Mouse (Mus musculus) urinary bladder, postnatal 0 days (tissue): ENCODE data around the gene Stub1. TPM values are rescaled to one million over a fixed set of nuclear protein-coding genes. Genes with fewer than 3 reads are reported as not detected.

Experiments
- polyA plus RNA-seq: library from polyadenylated mRNA; unstranded; fragments of >200 nt; fragmentation: Nextera tagmentation; extraction: Ambion mirVana; gene quantifications from 2 replicates; pipeline ENCODE4 v1.2.1, GENCODE M21; 2015

Gene Stub1
- 207 and 208 TPM in 2 replicates for polyA plus RNA-seq

GRCm38 (mm10) chr17:25833291-25833663 is at the start of gene Stub1:
TSS of gene Stub1 (minus strand) at chr17:25833404.

DNA sequence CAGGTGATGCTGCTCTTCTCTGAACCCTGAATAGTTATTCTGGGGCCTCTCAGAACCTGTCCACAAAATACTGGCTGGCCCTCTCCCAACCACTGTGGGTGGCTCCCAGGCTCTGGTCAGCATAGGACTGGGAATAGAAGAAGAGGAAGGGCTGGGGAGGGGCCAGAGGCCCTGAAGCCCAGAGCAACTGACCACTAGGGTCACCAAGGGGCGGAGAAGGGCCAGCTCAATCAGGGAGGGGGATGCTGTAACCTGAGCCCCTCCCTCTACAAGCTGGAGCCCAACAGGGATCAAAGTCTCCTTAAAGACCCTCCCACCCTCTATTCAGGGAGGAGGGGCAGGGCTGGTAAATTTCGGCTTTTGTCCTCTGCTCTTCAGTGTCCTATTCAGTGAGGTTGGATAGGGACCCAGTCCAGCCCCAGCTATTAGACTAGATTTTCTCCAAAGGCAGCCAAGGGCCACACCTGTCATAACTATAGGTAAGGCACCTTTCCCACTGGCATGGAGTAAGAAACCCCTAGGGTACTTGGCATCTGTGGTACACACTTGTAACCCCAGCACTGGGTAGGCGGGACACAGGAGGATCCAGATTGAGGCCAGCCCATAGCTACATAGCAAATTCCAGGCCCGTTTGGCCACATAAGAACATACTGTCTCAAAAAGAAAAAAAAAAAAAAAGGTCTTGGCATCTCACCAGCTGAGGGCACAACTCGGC is 47.1 kb upstream of the Stub1 start, which contains the start of gene Wfikkn1:
TSS of gene Wfikkn1 (minus strand) at position 663 of the 715 bp plus-strand sequence.

GRCm38 (mm10) chr17:25874721-25875170 is 41.5 kb upstream of the Stub1 start, which contains the start of gene Mettl26:
TSS of gene Mettl26 (plus strand) at chr17:25875074.

DNA sequence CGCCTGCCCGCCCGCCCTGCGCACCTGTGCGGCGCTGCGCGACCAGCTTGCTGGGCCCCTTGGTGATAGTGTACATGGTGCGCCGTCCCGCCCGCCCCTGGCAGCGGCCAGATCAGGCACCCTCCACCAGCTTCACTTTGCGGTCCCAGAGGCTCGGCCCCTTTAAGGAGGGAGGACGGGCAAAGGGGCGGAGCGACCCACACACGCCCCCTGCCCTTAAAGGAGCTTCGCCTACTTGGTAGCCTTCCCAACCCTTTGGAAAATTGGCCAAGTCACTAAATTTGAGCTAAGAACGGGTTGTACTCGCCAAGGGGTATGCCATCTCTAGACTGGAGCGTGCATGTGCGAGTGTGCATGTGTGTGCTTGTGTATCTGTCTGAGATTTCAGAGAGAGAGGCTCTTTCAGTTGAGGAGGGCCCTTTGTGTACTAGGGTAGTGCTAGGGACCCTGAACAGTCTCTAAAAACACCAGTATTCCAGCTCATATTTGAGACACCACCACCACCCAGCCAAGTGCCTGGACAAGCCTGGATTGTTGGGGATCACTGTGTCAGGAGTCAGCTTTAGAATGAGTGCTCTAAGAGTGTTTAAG is 35.5 kb upstream of the Stub1 start, which contains the start of gene Mcrip2:
TSS of gene Mcrip2 (minus strand) at position 164 of the 591 bp plus-strand sequence.

DNA sequence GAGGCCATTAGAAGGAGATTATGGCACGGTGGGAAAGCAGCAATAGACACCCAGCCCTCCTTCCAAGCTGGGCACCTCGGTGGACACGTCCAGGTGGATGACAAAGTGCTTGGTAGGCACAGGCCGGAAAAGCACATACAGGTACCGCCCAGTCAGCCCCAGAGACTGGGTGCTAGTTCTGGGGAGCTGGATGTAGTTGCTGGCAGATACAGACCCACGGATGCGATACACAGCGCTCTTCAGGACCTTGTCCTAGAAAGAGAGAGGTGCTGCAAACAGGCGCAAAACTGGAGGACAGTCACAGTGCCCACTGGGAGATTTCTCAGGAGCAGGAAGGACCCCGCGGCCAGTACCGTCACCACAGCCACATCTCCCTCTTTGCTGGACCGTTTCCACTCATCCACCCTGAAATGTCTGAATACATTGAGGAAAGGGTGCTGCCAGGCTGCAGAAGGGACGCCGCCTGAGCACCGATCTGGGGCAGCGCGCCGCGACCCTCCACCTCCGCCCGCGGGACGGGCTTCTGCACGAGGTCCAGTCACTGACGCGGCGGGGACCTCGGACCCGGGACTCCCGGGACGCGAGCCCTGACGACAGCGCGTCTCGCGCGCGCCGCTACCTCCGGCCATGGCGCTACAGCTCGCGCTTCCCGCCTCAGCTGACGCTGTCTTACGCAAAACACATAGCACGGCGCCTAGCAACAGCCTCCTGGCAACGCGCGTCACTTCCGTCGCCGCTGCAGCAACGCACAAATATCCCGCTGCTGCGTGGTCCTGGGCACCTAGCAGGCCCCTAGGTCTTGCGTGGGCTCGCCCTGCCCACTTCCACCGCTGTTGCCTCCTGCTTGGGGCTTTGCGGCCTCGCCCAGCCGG is 27.9 kb upstream of the Stub1 start, which contains the start of gene Wdr90:
TSS of gene Wdr90 (minus strand) at position 670 of the 872 bp plus-strand sequence.

GRCm38 (mm10) chr17:25844396-25844901 is 11.2 kb upstream of the Stub1 start, which contains the start of gene Rhot2:
TSS of gene Rhot2 (minus strand) at chr17:25844851.

DNA sequence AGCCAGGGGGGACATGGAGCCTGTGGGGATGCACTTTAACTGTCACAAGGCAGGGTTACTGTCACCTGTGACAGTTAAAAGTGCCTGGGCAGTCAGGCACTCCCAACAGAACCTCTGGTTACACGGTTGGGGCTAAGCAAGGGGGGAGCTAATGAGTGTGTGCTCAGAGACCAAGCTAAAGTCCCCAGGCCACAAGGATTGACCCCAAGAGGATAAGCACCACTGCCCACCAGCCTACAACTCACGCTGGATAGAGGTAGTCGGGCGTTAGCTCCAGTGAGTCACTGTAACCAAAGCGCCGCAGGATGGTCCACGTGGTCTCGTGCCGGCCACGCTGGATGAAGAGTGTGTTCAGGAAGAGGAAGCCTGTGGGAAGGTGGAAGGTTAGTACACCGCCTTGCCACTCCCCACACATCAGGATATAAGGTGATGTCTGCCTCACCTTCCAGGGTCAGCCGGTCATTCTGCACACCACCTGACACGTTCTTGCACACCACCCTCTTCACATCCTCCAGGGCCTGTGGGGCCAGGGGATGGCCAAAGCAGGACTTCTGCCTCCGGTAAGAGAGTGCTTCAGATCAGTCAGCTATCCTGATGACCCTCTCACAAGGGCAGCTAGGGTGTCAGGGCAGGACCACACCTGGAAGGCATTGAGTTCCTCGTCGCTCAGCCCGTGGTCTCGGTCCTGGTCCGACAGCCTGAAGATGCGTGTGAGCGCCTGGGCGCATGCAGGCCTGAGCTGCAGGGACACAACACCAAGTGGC is 8.1 kb upstream of the Stub1 start, which contains the start of gene Gm20683:
TSS of gene Gm20683 (minus strand) at position 647 of the 764 bp plus-strand sequence.

GRCm38 (mm10) chr17:25837076-25837410 is 3.8 kb upstream of the Stub1 start, which contains the start of gene Rhbdl1:
TSS of gene Rhbdl1 (minus strand) at chr17:25837295.

DNA sequence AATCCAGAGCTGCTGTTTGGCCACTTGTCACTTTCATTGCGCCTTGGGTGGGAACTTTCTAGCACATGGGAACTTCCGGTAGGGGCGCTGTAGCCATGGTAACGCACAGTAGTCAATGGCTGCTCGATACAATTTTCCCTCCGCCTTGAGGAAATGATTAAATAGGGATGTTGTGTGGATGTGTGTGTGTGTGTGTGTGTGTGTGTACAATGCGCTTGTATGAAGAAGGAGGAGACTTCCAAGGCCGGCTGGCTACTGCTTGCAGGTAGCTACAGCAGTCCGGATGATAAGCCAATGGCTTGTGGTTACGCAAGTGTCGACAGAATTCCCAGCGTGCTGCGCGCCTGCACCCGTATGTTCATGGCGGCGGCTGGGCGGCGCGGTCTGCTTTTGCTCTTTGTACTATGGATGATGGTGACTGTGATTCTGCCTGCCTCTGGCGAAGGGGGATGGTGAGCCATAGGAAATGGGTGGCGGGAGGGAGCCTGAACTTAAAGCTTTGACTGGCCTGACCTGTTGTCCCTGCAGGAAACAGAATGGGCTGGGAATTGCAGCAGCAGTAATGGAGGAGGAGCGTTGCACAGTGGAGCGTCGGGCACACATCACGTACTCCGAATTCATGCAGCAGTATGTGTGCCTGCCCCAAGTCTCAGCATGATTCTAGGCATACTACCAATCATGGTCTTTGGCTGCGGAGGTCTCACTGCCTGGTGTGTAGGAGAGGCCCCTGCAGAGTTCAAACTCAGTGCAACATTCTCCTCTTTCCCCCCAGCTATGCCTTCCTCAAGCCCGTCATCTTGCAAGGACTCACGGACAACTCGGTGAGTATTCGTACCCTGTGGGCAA is 4.3 kb downstream of the Stub1 start, which contains the start of gene Jmjd8:
TSS of gene Jmjd8 (plus strand) at position 156 of the 846 bp plus-strand sequence.

DNA sequence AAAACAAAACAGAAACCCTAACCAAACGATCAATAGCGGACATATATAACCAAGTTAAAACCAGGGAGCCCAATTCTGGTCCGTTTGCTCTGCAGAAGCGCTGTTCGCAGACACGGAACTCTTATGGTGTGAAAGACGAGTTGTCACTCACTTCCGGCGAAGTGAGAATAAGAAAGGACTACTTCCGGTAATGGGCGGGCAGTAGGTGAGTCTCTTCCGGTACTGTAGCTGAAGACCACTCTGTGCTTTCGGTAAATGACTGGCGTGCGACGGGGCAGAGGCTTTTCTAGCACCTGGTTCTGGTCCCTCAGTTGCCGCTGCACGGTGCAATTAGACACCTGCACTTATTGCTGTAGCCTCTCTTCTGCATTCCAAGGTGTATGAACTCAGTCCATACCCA is 9.8 kb downstream of the Stub1 start, which contains the start of gene Wdr24:
TSS of gene Wdr24 (plus strand) at position 176 of the 400 bp plus-strand sequence.

DNA sequence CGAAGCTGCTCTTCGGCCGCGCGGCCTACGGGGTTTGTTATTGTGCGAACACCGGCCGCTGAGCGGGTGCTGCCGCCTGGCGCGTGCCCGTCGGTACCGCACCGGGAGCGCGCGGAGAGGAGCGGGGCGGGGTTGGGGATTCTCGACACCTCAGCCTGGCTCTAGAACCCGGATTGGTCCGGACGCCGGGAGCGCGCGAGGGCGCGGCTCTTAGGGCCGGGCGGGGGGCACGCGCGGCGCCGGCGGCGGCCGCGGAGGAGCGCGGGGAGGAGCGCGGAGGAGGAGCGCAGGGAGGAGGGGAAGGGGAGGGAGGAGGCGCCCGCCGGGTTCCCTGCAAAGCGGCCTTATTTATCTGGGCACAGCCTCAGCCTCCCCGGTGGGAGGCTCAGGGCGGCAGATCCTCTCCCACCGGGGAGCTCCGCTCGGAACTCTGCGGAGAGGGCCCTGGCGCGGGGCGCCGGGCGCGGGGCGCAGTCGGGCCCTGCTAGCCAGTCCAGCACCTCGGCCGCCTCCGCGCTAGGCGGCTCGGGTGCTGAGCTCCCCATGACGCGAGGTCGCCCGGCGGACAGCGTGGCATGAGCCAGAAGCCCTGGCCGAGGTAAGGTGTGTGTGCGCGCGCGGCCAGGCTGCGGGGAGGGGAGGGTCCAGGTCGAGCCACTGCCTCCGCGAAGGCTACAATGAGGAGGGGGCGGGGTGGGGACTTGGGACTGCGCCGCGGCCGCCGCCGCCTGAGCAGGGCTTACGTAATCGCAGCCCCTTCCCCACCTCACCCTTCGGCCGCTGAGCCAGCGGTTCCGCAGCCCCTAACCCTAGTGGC is 24.2 kb downstream of the Stub1 start, which contains the start of gene Fbxl16:
TSS of gene Fbxl16 (plus strand) at position 297 of the 817 bp plus-strand sequence.

GRCm38 (mm10) chr17:25796951-25797369 is 36.2 kb downstream of the Stub1 start, which contains the start of gene Metrn:
TSS of gene Metrn (minus strand) at chr17:25797136.

GRCm38 (mm10) chr17:25795609-25796092 is 37.6 kb downstream of the Stub1 start, which contains the start of gene AC134908.4:
TSS of gene AC134908.4 (minus strand) at chr17:25795659.

DNA sequence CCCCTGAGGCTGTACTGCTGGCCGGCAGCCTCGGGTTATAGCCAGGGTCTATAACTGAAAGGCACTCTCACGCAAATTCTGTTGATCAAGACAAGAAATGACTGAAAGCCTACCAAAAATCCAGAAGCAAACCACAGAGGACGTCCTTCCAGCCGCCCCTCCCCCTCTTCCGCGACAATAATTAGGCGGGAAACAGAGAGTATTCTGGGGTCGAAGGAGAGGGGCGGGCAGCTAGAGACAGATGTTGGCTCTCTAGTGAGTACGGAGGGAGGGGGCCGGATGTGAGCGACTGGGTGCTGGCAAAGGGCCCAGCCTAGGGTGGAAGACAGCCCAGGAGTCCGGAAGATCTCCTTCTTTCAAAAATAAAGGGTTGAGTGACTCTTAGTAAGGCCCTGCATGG is 40.6 kb downstream of the Stub1 start, which contains the start of gene Fam173a:
TSS of gene Fam173a (minus strand) at position 287 of the 400 bp plus-strand sequence.

DNA sequence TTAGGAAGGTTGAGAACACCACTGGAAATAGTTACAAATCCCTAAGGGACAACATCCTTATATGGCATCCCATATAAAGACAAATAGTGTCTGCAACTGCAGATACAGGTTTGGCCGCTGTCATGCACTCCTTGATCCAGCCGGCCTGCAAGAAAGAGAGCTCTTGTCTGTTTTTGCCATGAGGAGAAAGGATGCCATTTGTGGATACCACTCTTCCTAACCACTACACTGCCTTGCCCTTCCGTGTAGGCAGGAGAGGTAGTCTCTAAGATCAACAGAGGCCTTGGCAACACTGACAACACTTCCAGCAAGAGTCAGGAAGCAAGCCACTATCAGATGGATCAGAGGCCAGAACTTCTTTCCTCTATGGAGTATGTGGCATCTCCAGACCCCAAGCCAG is 46.9 kb downstream of the Stub1 start, which contains the start of gene Ccdc78:
TSS of gene Ccdc78 (plus strand) at position 301 of the 400 bp plus-strand sequence.

GRCm38 (mm10) chr17:25785281-25785745 is 47.9 kb downstream of the Stub1 start, which contains the start of gene Haghl:
TSS of gene Haghl (minus strand) at chr17:25785673.

